Mouse (Mus musculus): ENCODE data around the gene Zfp992. TPM values are rescaled to one million over a fixed set of nuclear protein-coding genes. Genes with fewer than 3 reads are reported as not detected.

Gene Zfp992
- polyA plus RNA-seq (2014; fragmentation: Illumina TruSeq; extraction: RNeasy Lipid Tissue Mini Kit (QIAGEN cat#74804)): 31.2 TPM

DNA sequence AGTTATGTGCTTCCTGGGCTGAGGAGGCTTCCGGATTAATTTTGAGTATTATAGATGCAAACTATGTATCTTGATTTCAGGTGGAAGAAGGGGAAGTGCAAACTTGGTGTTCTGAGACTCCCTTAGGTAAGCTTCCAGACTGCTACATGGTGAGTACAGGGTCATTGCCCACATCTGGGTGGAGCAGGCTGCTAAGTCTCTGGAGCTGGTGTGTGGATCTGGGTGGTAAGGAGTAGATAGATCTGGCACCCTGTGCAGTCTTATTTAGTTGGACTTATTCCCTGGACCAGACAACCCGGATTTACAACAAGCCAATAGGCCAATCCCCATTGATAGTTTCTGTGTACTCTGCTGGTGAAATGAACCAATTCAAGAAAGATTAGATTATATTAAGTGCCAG is at the start of gene Zfp992:
Zfp992 (plus strand) TSS at position 74 of the 400 bp plus-strand sequence.

DNA sequence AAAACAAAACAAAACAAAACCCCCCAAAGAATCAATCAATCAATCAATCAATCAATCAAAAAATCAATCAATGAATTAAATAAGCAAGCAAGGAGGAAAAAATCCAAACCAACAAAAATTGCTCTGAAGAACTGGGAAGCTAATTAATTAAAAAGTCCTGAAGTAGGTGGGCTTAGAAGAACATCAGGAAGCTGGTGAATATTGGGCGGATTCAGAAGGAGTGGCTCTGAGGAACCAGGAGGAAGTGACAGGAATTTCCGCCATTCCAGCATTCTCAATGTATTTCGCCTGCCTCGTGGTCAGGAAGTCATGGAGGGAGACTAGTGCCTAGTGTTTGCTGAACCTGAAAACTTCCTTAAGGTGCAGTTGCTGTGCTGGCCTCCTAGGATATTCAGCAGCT is 52.9 kb downstream of the Zfp992 start, which contains the start of gene Zfp981:
Zfp981 (plus strand) TSS at position 301 of the 400 bp plus-strand sequence.

Other genes starting within 250 kb of the Zfp992 start
- 0.63 TPM for gene Zfp981, start 53.0 kb downstream of the Zfp992 start, polyA plus RNA-seq (2014; fragmentation: Illumina TruSeq; extraction: RNeasy Lipid Tissue Mini Kit (QIAGEN cat#74804))
- gene Zfp993, start 161.9 kb downstream of the Zfp992 start, polyA plus RNA-seq (2014; fragmentation: Illumina TruSeq; extraction: RNeasy Lipid Tissue Mini Kit (QIAGEN cat#74804)): 46.3 TPM